Mouse (Mus musculus) layer of hippocampus, postnatal 14 days (tissue): ENCODE results near the gene Gtf3c5. TPM values are rescaled to one million over a fixed set of nuclear protein-coding genes. Genes with fewer than 3 reads are reported as not detected.

Experiments
- DNase-seq, 2 experiments: peaks; one replicate each; pipeline ENCODE4 v3.0.0; 2021 to 2022; ENCODE audit warnings: low spot score in 2 of 2, mixed read lengths in 1 of 2
- microRNA-seq, 2 experiments: library from miRNA; unstranded; fragments of <30 nt; microRNA quantifications; one replicate each; pipeline ENCODE4 v1.2.0; 2021
- total RNA-seq, 2 experiments: library from RNA; stranded (reverse); gene quantifications; 2 replicates each; pipeline ENCODE4 v1.2.3; 2021

The Gtf3c5 gene
- total RNA-seq, 2 experiments from 2014 or later = 17.0 to 18.1 TPM

DNA sequence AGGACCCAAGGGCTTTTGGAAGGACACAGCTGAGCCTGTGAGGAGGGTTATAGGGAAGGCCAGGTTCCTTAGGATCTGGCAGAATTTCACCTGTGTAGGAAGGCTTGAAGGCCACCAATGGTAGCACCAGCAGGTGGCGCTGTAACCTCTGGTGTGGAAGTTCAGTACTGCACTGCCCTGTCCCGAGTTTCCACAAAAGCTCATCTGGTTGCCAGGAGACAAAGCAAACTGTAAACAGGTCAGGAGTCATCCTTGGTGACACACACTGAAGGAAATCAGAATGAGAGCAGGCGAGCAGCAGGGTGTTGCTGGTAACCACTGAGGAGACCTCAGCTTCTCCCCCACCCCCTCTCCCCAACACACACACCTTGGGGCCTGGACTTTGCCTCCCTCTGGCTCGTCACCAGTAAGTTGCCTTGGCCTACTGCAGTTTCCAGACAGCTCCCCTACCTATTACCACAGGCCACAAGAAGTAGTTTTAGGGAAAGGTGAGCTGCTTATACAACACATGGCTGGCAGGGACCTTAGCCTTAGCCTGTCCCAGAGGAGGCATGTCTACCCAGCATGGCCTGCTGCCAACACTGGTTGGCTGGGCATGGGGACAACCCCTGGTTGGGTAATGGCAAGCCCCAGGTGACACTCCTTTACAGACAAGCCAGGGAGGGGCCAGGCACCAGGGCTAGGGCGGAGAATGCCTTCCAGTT is 66.2 kb downstream of the Gtf3c5 start:
- DNase-seq = peak; percentile 58 to 59

Small RNA genes lying within 50 kb of the gene (microRNA-seq; reads per million reads assigned to microRNA genes)
- 0 reads per million in 2 experiments for gene Gm22824

Other genes starting within 250 kb of the Gtf3c5 start
- gene Ppp1r26, start 137.0 kb downstream of the Gtf3c5 start, total RNA-seq = 10 to 100 TPM; 14.1 to 15.4 TPM
- gene 1700007K13Rik, start 117.4 kb downstream of the Gtf3c5 start, total RNA-seq = 1 to 10 TPM; 3.3 to 6.8 TPM
- gene Mrps2, start 115.7 kb downstream of the Gtf3c5 start, total RNA-seq = 10 to 100 TPM; 36.8 to 37.3 TPM
- gene Gbgt1, start 86.9 kb downstream of the Gtf3c5 start, total RNA-seq = 1 to 10 TPM; 1.4 to 2.1 TPM
- gene Gm10134, start 77.7 kb downstream of the Gtf3c5 start, total RNA-seq = not detected
- gene Ralgds, start 70.6 kb downstream of the Gtf3c5 start, total RNA-seq = 100 to 1,000 TPM; 150 to 155 TPM
- gene Cel, start 20.3 kb downstream of the Gtf3c5 start, total RNA-seq = not detected
- not detected for gene Gfi1b, start 38.2 kb upstream of the Gtf3c5 start, total RNA-seq
- 10 to 100 TPM; 39.7 to 43.6 TPM for gene Tsc1, start 57.5 kb upstream of the Gtf3c5 start, total RNA-seq
- 1 to 10 TPM in 1 of 2 experiments, not detected in 1; 2.0 TPM for gene Spaca9, start 116.0 kb upstream of the Gtf3c5 start, total RNA-seq
- 1 to 10 TPM in 1 of 2 experiments, under 1 TPM in 1; 0.67 to 1.5 TPM for gene Ak8, start 116.4 kb upstream of the Gtf3c5 start, total RNA-seq